Mouse (Mus musculus): Measurements from ENCODE around the gene Esr1. TPM values are rescaled to one million over a fixed set of nuclear protein-coding genes. Genes with fewer than 3 reads are reported as not detected.
A peak's percentile ranks its signal among the peaks of the same experiment; 100 is the strongest.
"Not testable (repeated sequence)": the region's sequence is repeated elsewhere in the genome, so short reads cannot be mapped to it uniquely, and the experiment has no call there.

Esr1 gene
- total RNA-seq, 2 experiments from 2014 or later, result 0.41 to 0.52 TPM

- no peak for DNase-seq
These were observed 83.0 kb downstream of the Esr1 start for GRCm38 (mm10) chr10:4694336-4694865.

- peak; percentile 20 for DNase-seq
These were observed 98.5 kb downstream of the Esr1 start for GRCm38 (mm10) chr10:4709915-4710314.

- DNase-seq, result no peak
These were observed 100.0 kb downstream of the Esr1 start for GRCm38 (mm10) chr10:4711434-4711833.

DNA sequence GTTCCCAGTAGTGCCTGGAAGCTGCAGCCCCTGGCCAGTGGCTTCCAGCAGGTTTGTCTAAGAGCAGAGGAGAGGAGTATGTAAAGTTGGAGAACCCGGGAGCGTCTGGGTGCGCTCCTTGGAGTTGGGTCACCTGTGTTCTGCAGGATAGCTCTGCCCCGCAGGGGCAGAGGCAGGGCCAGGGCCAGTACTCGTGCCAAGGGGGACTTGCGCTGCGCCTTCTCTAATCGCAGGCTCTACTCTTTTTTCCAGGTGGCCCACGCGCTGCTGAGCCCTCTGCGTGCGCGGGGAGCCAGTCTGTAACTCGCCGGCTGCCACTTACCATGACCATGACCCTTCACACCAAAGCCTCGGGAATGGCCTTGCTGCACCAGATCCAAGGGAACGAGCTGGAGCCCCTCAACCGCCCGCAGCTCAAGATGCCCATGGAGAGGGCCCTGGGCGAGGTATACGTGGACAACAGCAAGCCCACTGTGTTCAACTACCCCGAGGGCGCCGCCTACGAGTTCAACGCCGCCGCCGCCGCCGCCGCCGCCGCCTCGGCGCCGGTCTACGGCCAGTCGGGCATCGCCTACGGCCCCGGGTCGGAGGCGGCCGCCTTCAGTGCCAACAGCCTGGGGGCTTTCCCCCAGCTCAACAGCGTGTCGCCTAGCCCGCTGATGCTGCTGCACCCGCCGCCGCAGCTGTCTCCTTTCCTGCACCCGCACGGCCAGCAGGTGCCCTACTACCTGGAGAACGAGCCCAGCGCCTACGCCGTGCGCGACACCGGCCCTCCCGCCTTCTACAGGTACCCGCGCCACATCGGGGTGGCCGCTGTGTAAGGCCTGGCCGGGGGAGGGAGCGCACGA is 100.9 kb downstream of the Esr1 start:
- DNase-seq, result no peak

DNA sequence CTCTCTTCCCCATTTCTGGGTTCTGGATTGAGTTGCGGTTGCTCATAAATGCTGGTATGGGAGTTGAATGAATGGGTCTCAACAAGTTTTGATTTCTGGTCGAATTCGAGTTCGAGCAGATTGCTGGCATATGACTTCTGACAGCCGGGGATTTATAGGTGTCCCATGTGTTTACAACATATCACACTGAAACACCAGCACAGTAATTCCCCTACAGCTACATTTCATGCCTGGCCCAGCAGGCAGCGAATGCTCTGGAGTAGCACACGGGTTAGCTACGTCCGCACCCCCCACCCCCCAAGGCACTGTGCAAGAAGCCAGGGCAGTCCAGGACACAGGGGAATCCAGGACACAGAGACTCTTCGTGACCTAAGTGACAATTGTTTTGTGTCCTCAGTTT is 102.0 kb downstream of the Esr1 start:
- no peak for DNase-seq

- no peak for DNase-seq
These were observed 113.5 kb downstream of the Esr1 start for GRCm38 (mm10) chr10:4724851-4725250.

DNA sequence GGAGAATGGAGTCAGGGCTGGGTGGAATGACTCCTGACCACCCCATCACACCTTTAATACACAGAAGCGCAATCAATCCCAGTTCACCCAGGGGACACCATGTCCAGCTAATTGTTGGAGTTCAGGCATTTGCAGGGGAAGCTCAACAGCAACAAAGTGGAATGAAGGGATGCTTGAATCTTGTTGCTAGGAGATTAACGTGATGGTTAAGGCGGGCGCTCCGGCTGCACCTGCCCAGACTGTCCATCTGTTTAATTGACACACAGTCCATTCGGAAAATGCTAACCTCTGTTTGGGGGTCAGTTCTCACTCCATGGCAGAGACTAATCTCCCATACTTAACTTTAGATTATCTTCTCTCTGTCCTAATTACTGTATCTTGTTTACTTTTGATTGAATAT is 114.7 kb downstream of the Esr1 start:
- DNase-seq, result no peak

DNA sequence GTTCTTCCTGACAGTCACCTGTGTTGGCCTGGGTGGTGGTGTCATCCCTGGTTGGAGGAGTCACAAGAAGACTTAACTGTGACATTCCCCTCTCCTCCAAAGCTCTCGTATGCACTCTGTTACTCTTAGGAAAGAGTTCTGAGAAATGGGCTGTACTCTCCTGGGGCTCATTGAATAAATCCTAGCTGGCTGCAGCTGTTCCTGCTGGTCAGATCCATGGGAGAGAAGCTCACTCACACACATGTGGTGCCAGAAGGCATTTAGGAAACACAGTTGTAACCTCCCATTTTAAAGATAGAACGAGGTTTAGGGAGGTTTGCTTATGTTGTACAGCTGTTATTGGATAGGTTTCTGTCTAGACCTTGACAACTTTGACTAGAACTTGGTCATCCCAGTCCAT is 120.9 kb downstream of the Esr1 start:
- DNase-seq, result no peak

- DNase-seq, result no peak
These were observed 122.6 kb downstream of the Esr1 start for GRCm38 (mm10) chr10:4733987-4734386.

GRCm38 (mm10) chr10:4734942-4735341 is 123.5 kb downstream of the Esr1 start:
- no peak for DNase-seq

DNA sequence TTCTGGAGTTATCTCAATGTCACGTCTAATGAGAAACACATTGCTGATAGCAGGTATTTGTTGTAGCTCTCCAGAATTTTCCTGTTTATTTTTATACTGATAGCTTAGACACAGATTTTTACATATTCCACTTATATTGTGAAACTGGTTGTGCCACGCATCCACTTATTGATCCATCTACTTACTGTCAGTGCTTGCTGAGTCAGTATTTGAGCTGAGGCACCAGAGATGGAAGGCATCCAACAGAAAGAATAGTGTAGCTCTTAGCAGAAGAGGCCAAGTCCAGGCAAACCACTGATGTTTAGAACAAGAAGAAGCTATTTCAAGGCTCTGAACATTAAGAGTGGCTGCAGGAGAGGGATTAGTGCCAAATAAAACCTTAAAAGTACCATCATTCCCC is 126.9 kb downstream of the Esr1 start:
- no peak for DNase-seq

GRCm38 (mm10) chr10:4751091-4751490 is 139.7 kb downstream of the Esr1 start:
- DNase-seq, result not testable (repeated sequence)

GRCm38 (mm10) chr10:4752977-4753376 is 141.6 kb downstream of the Esr1 start:
- DNase-seq, result no peak

DNA sequence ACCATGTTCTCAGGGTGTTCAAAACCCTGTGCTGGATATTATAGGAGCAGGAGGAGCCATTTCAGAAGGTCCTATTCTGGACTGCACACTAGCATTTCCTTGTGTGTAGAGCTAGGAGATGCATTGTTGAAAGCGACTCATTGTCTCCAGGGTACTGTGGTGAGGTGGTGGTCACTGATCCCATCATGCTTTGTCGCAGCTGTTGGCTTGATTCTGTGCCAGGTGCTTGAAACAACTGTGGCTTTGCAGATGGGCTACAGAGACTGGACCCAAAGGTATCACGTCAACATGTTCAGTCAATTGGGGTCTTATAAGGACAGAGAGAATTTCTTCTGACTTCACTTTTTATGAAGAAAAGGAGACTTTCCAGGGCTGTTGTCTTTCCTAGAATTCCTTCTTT is 164.1 kb downstream of the Esr1 start:
- peak; percentile 52 for DNase-seq

DNA sequence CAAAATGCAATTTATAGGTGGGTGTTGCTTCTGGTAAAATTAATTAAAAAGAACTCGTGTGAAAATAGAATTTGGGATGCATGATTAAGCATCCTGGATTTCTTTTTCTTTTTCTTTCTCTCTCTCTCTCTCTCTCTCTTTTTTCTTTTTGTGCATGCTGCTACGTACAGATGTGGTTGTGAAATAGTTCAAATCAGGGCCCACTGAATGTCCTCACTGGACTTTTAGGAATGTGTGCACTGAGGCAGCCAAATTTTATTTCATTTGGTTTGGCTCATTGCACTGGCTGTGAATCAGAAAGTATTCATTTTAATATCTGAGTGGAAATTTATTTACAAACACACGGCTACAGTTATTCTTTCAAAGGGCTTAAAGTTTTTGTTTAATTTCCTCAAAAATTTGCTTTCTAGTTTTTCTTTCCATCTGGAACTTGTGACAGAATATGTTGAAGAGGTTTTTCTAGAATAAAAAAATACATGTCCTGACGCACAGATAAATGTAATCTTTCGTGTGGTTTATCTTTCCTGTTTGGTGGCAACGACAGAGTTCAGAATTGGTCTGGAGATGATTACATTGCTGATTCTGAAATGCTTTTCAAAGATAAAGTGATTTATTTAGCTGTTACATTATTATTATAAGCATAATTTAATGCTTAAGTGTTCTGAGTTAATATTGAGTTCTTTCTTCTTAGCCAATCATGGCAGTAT is 164.8 kb downstream of the Esr1 start:
- DNase-seq, result peak; percentile 10

GRCm38 (mm10) chr10:4776714-4777090 is 165.3 kb downstream of the Esr1 start:
- DNase-seq, result no peak

DNA sequence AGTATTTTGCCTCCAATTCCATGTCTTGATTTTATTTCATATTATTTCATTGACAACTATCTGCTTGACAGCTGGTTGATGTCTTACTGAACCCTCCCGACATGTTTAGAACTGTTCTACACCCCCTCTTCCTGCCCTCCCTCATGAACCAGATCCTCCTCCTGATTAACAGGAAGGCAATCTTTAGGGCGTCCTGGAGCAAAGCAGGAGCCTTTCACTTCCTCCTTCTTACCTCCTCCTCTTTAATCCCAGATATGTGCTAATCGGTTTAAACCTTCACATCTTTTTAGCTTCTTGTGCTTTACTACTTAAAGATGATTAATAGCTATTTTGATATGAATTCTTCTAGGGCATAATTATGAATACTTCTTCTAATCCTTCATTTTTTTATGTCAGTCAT is 166.6 kb downstream of the Esr1 start:
- DNase-seq, result no peak

DNA sequence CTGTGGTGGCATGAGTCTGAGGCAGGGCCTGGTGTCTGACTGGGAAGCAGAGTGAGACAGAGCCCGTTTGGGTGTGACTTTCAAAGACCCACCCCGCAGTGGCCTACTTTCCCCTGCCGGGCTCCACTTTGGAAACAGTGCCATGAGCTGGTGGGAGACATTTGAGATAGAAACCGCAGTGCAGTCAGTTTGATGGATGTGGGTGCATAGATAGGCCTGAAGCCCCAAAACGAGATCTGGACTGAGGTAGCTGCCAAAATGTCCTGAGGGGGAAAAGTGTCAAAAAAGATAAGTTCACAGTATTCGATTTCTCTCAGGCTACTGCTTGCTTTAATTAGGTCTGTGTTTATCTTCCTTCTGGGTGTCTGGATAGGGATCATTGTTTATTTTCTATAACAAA is 169.5 kb downstream of the Esr1 start:
- DNase-seq, result no peak

DNA sequence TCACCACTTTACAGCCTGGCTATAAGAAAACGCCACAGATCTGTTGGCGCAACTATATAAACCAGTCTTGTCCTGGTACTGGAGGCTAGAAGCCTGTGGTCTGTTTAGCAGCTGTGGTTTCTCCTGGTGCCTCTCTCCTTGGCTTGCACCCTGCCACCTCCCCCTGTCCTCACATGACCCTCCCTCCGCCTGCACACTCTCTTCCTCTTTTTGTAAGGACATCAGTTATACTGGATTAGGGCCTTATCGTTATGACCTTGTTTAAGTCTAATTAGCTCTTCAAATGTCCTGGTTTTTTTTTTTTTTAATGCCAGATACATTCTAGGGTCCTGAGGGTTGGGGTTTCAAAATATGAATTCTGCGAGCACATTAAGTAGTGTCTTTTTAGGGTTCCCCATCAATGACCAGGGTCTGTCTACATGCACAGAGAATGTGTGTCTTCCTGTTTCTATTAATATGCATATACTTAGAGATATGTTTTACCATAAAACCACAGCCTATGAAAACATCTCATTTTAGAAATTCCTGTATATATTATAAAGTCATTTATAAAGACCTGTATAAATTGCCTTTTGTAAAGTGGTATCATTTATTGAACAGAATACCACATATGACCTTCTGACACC is 175.7 kb downstream of the Esr1 start:
- no peak for DNase-seq

- DNase-seq, result no peak
These were observed 186.9 kb downstream of the Esr1 start for GRCm38 (mm10) chr10:4798268-4798808.

GRCm38 (mm10) chr10:4824366-4824765 is 213.0 kb downstream of the Esr1 start:
- no peak for DNase-seq

DNA sequence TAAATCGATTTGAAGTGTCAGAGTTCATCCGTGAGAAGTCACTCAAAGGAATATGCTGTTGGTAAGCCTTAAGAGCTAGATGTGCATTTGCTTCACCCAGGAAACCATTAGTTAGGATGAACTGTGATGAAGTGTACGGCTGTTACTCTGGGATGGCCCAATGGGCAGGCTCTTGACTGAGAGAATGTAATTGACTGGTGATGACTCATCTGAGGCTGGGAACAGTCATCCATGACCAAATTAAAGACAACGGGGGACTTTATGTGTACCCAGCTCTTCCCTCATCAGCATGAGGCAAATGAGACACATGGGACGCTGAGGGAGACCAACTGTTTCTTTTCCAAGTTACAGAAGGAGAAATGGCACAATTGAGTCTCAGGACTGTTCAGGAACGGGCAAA is 219.2 kb downstream of the Esr1 start:
- no peak for DNase-seq

DNA sequence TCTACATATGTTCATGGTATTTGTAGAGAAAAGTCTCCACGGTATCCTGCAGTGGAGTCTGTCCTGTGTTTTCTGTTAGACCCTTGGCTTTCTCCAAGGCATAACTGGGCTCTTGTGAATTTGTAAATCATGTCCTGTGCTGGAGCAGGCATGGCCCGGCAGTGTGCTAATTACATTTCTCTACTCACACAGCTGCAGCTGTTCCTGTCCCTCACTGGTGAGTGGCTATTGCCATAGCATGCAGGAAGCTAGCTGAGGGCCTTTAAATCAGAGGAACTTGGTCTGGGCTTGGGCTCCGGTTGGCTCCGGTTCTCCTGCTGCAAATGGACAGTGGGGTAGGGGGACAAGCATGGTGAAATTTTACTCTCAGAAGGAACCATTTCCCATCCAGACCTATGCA is 226.7 kb downstream of the Esr1 start:
- DNase-seq, result no peak

Data from heart, postnatal 4 days (tissue).